Mouse (Mus musculus): ENCODE data around the gene Clcn5. TPM values are rescaled to one million over a fixed set of nuclear protein-coding genes. Genes with fewer than 3 reads are reported as not detected.
A peak's percentile ranks its signal among the peaks of the same experiment; 100 is the strongest.

Clcn5 gene
- total and polyA plus RNA-seq, 2 experiments from 2014 or later = 6.6 to 22.8 TPM

DNA sequence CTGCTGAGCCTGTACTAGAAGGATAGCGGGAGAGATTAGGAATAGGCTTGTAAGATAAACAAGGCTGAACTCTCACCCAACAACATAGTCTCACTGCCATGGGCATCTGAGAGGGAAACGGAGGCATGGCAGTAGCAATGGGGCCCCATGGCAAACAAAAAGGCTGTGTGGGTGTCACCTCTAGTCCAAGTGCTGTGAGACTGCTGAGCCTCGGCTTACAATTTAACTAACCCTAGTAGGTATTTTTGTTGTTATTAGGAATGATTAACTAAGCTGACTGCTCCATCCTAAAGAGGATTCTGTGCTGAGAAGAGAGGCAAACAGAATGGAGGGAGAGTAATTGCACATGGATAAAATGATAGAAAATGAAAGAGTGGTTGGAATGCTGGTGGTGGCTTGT is 161.2 kb downstream of the Clcn5 start:
- H3K36me3 ChIP-seq (replicated peaks; ENCODE audit: control insufficient read depth, insufficient read depth, low read length) = peaks cover 13% of the 10 kb centered on the region
- H3K9ac ChIP-seq (replicated peaks; ENCODE audit: low read depth, low read length) = no peak overlapping the region
- no peaks in the 10 kb centered on the region for H3K27me3 ChIP-seq (ENCODE audit: control insufficient read depth, insufficient read depth, low read length)
- no peaks in the 10 kb centered on the region for H3K4me1 ChIP-seq (ENCODE audit: control insufficient read depth, insufficient read depth)
- no peak overlapping the region for H3K4me3 ChIP-seq (ENCODE audit: low read depth, low read length)
- TF ChIP-seq CTCF (IDR thresholded peaks at IDR 0.05; ENCODE audit: low read depth) (no peak), EP300 (IDR thresholded peaks at IDR 0.05; ENCODE audit: low read depth) (no peak)
- no peak overlapping the region for H3K4me2 ChIP-seq (ENCODE audit: low read depth, low read length)
- H3K9me3 ChIP-seq (replicated peaks; ENCODE audit: control insufficient read depth, low read length) = no peaks in the 10 kb centered on the region
- ATAC-seq (ENCODE audit: insufficient read depth, low read depth) = no peak
- no peak for DNase-seq (ENCODE audit: low spot score)
- WGBS = 71% methylated on average over 3 of the region's 3 CpGs
- H3K27ac ChIP-seq (ENCODE audit: low read depth) = no peak overlapping the region

DNA sequence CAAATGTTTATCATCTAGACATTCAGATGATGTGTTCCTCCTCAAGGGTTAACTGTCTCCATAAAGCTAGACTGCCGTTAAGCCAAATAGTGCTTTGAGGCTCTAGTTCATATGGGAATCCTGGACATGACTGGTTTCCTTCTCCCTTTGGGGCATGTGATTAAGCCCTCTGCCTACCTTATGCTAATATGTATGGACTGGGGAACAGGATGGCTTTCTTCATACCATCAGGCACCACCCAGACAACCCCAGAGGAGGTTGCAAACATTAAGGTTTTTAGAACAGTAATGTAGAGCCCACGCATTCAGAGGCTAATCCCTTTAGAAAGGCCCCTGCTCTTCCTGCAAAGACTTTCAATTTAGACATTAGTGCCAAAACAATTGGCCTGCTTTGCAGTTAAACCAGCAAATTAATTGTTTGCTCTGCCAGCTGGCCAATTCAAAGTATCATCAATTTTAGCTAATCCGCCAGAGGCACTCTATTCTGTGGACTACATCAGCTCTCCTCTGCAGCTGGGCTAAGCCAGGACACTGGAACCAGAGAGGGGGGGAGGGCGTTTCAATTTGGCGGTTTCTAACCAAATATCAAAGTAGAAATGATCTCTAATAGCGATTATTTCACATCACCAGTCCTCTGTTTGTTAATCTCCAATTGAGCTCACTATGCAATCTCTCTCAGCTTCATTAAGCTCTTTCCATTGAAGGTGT is 163.0 kb downstream of the Clcn5 start:
- Histone ChIP-seq H3K36me3 (replicated peaks; ENCODE audit: control insufficient read depth, insufficient read depth, low read length) (peaks cover 16% of the 10 kb centered on the region), H3K27me3 (ENCODE audit: control insufficient read depth, insufficient read depth, low read length) (no peaks in the 10 kb centered on the region), H3K9me3 (replicated peaks; ENCODE audit: control insufficient read depth, low read length) (no peaks in the 10 kb centered on the region), H3K4me2 (ENCODE audit: low read depth, low read length) (no peak overlapping the region), H3K4me1 (ENCODE audit: control insufficient read depth, insufficient read depth) (no peaks in the 10 kb centered on the region), H3K9ac (replicated peaks; ENCODE audit: low read depth, low read length) (no peak overlapping the region), H3K27ac (ENCODE audit: low read depth) (no peak overlapping the region), H3K4me3 (ENCODE audit: low read depth, low read length) (no peak overlapping the region)
- 86% methylated on average over 6 of the region's 6 CpGs for WGBS
- ATAC-seq (ENCODE audit: insufficient read depth, low read depth) (no peak), DNase-seq (ENCODE audit: low spot score) (no peak)
- TF ChIP-seq CTCF (IDR thresholded peaks at IDR 0.05; ENCODE audit: low read depth) (no peak), EP300 (IDR thresholded peaks at IDR 0.05; ENCODE audit: low read depth) (no peak)

DNA sequence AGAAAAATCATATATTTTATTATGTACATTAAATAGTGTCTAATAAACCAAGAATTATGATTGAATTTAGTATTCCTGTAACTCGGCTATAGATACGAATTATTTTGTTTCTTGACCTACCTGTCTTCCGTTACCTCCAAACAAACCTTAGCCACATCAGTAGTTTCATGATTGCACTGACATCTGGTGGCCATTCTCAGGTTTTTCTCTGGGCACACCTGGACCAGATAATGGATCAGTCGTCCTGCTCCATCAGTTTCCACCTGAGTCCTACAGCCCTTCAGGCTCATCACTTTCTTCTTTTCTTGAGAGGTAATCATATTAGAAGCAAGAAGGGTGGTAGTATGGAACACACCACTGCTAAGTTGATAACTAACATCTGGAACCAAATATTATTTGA is 169.0 kb downstream of the Clcn5 start:
- no peak for DNase-seq (ENCODE audit: low spot score)
- TF ChIP-seq EP300 (IDR thresholded peaks at IDR 0.05; ENCODE audit: low read depth) = no peak
- peak; percentile 41 for TF ChIP-seq CTCF (IDR thresholded peaks at IDR 0.05; ENCODE audit: low read depth)
- H3K9me3 ChIP-seq (replicated peaks; ENCODE audit: control insufficient read depth, low read length) = no peaks in the 10 kb centered on the region
- ATAC-seq (ENCODE audit: insufficient read depth, low read depth) = no peak
- no peak overlapping the region for H3K4me2 ChIP-seq (ENCODE audit: low read depth, low read length)
- H3K4me3 ChIP-seq (ENCODE audit: low read depth, low read length) = no peak overlapping the region
- 0 out of 2 replicates have a peak, but pooled peaks cover 4% of the 10 kb centered on the region for H3K36me3 ChIP-seq (replicated peaks; ENCODE audit: control insufficient read depth, insufficient read depth, low read length)
- H3K27ac ChIP-seq (ENCODE audit: low read depth) = no peak overlapping the region
- H3K4me1 ChIP-seq (ENCODE audit: control insufficient read depth, insufficient read depth) = no peaks in the 10 kb centered on the region
- WGBS = 61% methylated on average over 4 of the region's 4 CpGs
- H3K9ac ChIP-seq (replicated peaks; ENCODE audit: low read depth, low read length) = no peak overlapping the region
- H3K27me3 ChIP-seq (ENCODE audit: control insufficient read depth, insufficient read depth, low read length) = no peaks in the 10 kb centered on the region

DNA sequence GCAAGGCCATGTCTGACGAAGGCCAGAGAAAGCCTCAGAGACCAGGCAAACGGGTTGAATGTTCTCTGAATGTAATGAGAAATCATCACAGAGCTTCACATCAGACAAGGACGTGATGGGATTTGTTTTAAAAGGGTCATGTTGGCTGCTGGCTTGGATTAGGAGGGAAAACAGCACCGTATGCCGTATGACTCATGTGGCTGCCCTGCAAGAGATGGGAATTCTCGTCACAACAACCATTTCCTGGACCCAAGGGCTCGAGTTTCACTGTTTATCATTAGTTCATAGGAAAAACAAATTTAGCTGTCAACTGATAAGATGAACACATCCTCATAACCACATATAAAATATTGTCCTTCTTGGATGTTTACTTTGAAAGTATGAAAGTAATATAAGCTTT is 173.0 kb downstream of the Clcn5 start:
- H3K4me3 ChIP-seq (ENCODE audit: low read depth, low read length) = no peak overlapping the region
- WGBS = 48% methylated on average over 7 of the region's 7 CpGs
- no peaks in the 10 kb centered on the region for H3K4me1 ChIP-seq (ENCODE audit: control insufficient read depth, insufficient read depth)
- DNase-seq (ENCODE audit: low spot score) = no peak
- H3K27ac ChIP-seq (ENCODE audit: low read depth) = no peak overlapping the region
- no peak overlapping the region for H3K9ac ChIP-seq (replicated peaks; ENCODE audit: low read depth, low read length)
- H3K36me3 ChIP-seq (replicated peaks; ENCODE audit: control insufficient read depth, insufficient read depth, low read length) = no peaks in the 10 kb centered on the region
- TF ChIP-seq CTCF (IDR thresholded peaks at IDR 0.05; ENCODE audit: low read depth) = no peak
- no peak for TF ChIP-seq EP300 (IDR thresholded peaks at IDR 0.05; ENCODE audit: low read depth)
- ATAC-seq (ENCODE audit: insufficient read depth, low read depth) = no peak
- no peak overlapping the region for H3K4me2 ChIP-seq (ENCODE audit: low read depth, low read length)
- no peaks in the 10 kb centered on the region for H3K27me3 ChIP-seq (ENCODE audit: control insufficient read depth, insufficient read depth, low read length)
- H3K9me3 ChIP-seq (replicated peaks; ENCODE audit: control insufficient read depth, low read length) = no peaks in the 10 kb centered on the region

DNA sequence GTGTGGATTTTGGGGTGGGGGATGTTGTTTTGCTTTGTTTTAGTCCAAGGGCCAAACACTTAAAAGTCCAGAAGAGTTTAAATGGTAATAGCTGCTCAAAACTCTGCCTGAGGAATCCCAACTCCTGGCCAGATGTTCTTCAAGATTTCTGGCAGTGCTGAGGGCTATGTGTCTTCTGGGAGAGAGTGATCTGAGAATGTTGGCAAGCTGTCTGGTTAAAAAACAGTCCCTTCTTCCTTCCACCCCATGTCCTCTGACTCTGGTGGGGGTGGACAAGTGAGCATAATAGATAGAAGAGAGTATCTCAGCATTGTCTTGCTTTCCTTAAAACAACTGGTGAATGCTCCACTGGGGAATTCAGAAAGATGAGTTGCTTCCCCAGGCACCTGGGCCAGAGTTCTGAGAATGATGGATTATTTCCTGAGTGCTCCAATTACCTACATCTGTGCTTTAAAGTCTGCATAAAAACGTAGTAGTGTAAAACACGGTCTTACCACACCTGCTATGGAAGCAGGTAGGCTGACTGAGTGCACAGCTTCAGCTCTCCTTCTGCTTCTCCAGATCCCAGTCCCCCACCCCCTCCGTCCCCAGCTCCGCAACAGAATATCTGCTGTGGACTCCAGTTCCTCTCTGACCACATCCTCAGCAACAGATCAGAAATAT is 197.4 kb downstream of the Clcn5 start:
- H3K36me3 ChIP-seq (replicated peaks; ENCODE audit: control insufficient read depth, insufficient read depth, low read length) = no peaks in the 10 kb centered on the region
- no peak overlapping the region for H3K4me3 ChIP-seq (ENCODE audit: low read depth, low read length)
- no peak overlapping the region for H3K4me2 ChIP-seq (ENCODE audit: low read depth, low read length)
- ATAC-seq (ENCODE audit: insufficient read depth, low read depth) (no peak), DNase-seq (ENCODE audit: low spot score) (no peak)
- TF ChIP-seq CTCF (IDR thresholded peaks at IDR 0.05; ENCODE audit: low read depth) (no peak), EP300 (IDR thresholded peaks at IDR 0.05; ENCODE audit: low read depth) (no peak)
- no peaks in the 10 kb centered on the region for H3K9me3 ChIP-seq (replicated peaks; ENCODE audit: control insufficient read depth, low read length)
- H3K27me3 ChIP-seq (ENCODE audit: control insufficient read depth, insufficient read depth, low read length) = no peaks in the 10 kb centered on the region
- no peak overlapping the region for H3K27ac ChIP-seq (ENCODE audit: low read depth)
- H3K4me1 ChIP-seq (ENCODE audit: control insufficient read depth, insufficient read depth) = no peaks in the 10 kb centered on the region
- no peak overlapping the region for H3K9ac ChIP-seq (replicated peaks; ENCODE audit: low read depth, low read length)
- WGBS = 75% methylated on average over 4 of the region's 4 CpGs
